Mouse (Mus musculus) MN1 (cell line): Measurements from ENCODE around the gene Rpp30.

ENCODE experiments used
- DNase-seq: peaks from one replicate; pipeline ENCODE4 v3.0.0-alpha.2; 2016; ENCODE audit warnings: low spot score

Gene Rpp30

DNA sequence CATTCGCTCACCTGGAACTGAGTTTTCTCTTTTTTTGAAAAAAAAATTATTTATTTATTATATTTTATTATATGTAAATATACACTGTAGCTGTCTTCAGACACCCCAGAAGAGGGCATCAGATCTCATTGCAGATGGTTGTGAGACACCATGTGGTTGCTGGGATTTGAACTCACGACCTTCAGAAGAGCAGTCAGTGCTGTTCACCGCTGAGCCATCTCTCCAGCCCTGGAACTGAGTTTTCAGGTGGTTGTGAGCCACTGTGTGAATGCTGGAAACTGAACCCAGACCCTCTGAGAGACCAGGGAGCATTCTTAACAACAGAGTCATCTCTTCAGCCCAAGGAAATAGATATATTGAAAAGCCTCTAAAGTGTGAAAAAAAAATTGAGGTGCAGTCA is 44.9 kb downstream of the Rpp30 start:
- DNase-seq = no peak

DNA sequence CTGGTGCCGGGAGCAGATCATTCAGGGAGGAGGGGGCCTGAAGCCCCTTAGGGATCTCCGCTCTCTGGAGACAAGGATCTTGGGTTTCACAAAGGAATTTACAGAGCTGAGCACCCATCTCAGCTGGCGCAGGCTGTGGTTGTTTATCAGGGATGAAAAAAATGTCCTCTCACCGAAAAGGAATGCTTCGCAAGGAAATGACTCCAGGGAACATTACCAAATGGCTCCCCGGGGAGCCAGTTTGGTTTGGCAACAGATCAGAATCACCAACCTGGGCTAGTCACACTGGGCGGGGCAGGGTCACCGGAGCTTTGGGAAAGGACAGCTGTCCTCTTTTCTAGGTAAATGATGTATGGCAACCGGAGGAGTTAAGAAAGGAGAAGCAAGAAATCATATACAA is 45.7 kb downstream of the Rpp30 start:
- DNase-seq = no peak

DNA sequence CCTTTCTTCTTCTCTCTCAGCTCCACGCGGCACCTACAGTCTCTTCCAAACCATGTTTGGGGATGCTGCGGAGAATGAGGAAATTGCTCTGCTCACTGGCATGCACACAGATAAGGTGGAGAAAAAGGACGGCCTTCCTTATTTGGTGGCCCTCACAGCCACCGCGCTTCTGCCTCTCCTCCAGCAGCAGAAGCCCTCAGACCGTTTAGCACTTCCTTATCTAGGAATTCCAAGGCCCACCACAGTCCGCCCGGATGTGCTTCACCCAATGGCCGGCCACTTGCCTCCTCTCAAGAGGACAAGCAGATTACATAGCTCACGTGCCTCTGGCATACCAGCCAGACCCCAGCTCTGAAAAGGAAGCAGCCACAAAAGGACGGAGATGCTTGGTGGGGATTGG is 46.1 kb downstream of the Rpp30 start:
- DNase-seq = no peak

DNA sequence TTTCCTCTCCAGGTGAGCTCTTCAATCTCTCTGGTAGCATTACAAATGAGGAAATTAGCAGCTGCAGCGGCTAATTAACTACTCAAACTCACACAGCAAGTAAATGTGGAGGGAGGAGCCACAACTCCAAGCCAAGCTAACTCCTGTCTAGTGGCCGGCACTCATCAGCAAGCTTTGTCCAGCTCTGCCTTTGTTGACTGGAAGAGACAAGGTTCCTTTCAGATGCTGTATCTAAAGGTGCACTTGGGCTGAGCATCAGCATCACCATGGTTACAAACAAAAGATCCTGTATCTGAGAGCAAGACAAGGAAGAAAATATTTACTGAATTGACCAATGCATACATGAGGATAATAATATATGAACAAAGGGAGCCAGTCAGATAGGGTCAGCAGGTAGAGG is 46.7 kb downstream of the Rpp30 start:
- DNase-seq = no peak

DNA sequence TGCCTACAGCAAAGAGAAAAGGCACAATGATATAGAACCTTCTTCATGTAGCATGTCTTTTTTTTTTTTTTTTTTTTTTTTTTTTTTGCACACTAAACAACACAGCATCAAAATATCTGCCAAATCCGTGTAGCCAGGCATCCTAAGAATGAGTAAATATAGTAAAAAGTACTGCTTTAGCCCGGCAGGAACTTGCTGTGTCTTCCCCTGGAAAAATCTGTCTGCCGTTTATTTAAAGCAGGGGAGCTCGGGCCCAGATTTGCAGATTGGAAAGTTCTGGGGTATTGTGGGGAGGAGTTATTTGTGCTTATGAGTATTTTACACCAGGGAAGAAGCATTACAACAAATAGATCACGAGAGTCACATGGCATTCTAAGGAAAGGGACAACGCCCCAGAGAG is 48.5 kb downstream of the Rpp30 start:
- DNase-seq = no peak

DNA sequence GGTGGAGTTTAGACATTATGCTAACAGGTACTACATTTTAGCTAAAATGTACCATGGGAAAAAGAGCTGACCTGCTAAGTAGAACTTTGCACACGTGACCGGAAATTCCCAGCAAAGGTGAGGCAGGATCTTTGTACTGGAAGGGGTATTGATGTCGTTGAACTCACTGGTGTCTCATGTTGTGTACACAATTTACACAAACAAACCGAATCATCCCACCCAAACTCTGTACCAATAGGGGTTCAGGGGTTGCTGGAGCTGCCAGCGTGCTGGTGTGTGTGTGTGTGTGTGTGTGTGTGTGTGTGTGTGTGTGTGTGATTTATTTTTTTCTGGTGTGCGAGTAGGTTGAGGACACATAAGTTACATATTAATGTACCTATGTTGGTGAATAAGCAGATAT is 49.5 kb downstream of the Rpp30 start:
- DNase-seq = no peak

DNA sequence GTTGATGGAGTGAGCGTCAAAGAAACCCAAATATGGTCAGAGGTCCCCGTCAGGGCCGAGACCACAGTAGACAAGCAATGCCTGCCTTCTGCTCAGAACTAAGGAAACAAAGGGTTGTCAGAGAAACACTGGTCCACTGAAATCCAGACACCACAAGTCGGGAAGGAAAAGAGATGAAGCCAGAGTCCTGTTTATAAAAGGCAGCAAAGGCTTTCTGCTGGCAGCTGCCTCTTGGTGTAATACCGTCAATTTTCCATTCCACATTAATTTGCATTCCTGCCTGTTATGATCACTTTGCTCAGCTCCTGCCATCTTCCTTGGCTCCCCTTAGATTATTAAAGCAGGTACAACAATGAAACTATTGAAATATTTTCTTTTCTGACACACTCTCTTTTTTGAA is 50.2 kb downstream of the Rpp30 start:
- DNase-seq = no peak

DNA sequence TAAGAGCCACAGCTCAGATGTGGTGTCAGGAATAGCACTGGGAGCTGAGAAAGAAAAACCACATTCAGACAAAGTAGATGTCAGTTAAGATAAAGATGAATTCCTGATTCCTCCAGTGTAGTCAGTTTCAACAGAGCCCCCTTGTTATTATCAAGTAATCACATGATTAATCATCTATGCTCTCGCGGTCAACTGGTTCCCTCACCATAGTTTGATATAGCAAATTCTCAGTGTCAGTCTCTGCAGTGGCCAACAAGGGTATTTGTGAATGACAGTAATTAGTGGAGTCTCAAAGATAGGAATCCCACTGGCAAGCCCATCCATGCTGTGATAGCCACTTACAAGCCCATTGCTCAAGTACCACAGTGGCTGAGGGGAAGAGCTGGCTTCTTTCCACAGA is 60.1 kb downstream of the Rpp30 start:
- DNase-seq = no peak

DNA sequence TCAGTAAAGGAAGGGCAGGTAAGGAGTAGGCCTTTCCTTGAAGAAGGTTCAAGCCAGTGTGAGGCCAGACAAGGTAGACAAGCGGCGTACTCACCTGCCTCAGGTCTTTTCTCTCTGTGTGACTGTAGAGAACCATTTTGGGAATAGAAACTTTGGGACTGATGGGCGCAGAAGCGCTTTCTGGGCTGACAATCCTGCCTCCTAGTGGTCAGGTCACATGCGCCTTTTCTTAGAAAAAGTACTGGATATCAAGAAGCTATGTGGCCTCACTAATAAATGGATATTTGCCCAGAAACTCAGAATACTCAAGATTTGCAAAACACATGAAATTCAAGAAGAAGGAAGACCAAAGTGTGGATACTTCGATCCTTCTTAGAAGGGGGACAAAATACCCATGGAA is 65.1 kb downstream of the Rpp30 start:
- DNase-seq = no peak

DNA sequence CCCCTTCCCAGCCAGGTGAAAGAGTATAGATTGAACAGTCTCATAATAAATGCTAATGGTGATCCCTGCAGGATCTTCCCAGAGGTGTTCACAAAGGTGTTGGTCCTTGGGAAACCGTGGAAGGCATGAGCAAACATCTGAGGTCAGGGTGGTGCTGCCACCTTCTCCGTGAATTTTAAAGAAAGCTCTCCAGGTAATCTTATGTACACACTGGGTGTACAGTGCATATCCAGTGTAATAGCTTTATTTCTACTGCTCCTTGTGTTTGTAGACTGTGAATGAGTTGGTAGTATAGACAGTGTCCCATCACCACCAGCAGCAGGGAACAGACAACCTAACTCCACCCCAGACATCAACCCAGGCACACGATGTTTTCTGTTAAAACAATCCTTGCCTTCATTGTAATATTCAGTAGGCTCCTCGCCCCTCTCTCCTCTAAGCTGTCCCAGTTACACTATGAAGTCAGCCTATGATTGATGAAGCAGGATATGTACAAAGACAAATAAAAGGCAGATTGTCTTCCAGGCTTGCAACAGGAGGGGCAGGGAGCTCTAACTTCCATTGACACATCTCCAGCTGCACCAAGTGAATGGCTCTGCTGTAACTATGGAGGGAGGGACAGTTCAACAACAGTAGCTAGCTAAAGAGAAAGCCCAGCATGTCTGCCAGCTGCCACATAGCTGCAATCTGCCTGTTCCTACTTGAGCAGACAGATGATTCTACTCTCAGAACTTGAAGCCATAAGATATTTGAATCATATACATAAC is 66.9 kb downstream of the Rpp30 start:
- no peak for DNase-seq
